Mouse (Mus musculus) adrenal gland, postnatal 25 days (tissue): ENCODE measurements around the gene Gp6. TPM values are rescaled to one million over a fixed set of nuclear protein-coding genes. Genes with fewer than 3 reads are reported as not detected.
"Not testable (repeated sequence)": the region's sequence is repeated elsewhere in the genome, so short reads cannot be mapped to it uniquely, and the experiment has no call there.

Experiments used
- DNase-seq: peaks from one replicate; pipeline ENCODE4 v3.0.0; 2021; ENCODE audit warnings: mixed read lengths
- long read RNA-seq: library from polyadenylated mRNA; stranded (forward); transcript quantifications from one replicate; pipeline ENCODE4 v2.0.0, GENCODE M21; 2021
- microRNA-seq, 2 experiments: library from miRNA; unstranded; fragments of <30 nt; microRNA quantifications; one replicate each; pipeline ENCODE4 v1.2.0; 2021
- total RNA-seq: library from RNA; stranded (reverse); gene quantifications from 2 replicates; pipeline ENCODE4 v1.2.3, GENCODE M21; 2021

Gp6 gene
- total RNA-seq: not detected in 2 replicates
- long read RNA-seq, partial matches to known transcripts: 0 of 1 reads
- long read RNA-seq, other reads (novel, unspliced or antisense): 1 of 1 reads

DNA sequence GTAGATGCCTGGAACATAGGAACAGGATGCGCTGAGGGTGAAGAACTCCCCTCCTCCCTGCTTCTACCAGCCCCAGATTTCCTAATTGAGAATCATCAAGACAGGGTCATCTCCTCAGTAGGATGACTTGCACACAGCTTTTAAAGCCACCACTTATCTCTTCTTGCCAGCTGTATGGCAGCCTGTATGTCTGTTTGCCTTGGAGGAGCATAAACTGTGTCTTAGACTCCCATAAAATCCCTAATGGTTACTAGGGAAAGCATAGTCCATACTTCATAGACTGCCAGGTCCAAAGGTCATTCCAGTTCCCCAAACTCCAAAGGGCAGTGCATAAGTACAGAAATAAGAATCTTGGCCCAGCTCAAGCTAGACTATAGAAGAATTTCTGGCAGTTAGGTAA, at the start of gene Gp6:
Gp6 (minus strand) TSS at position 15 of the 400 bp plus-strand sequence.
- DNase-seq: no peak

DNA sequence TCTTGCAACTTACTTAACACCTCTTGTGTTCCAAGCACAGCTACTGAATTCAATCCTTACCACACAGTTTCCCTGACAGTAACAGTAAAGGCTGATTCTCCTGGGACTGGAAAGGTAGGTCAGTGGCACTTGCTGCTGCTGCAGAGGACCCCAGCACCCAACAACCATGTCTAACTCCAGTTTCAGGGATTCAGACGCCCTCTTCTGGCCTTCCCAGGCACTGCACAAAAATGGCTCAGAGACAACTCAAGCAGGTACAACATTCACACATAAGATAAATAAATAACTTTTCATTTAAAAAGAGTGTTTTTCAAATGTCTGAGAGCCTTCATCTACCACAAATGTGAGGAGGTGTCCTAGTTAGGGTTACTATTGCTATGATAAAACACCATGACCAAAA, 49.6 kb upstream of the Gp6 start:
- DNase-seq: no peak

DNA sequence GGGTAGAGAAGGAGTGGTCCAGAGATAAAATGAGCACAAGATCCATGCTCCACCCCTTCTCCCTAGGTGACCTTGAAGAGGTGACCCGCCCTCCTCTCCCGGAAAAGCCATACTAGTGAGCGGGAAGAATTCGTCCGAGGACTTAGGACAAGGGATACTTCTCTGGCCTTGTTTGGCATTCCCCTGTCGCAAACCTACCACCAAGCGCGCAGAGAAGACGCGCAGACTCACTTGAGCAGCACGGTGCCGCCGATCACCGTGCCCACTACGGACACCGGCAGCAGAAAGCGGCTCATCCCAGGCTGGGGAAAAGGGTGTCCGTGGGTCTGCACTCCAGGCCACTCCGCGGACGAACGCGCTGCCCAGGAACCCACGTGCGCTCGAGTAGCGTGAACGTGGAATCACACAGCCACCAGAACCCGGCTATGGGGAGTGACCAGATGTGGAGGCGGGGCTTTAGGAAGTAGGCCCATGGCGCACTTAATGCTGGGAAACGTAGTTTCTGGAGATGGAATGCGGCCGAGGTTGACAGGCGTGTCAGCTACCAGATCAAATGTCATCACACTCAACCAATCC, 47.8 kb upstream of the Gp6 start, which contains the start of gene Rdh13:
Rdh13 (minus strand) TSS at position 434 of the 576 bp plus-strand sequence.
- DNase-seq: peak; percentile 83

DNA sequence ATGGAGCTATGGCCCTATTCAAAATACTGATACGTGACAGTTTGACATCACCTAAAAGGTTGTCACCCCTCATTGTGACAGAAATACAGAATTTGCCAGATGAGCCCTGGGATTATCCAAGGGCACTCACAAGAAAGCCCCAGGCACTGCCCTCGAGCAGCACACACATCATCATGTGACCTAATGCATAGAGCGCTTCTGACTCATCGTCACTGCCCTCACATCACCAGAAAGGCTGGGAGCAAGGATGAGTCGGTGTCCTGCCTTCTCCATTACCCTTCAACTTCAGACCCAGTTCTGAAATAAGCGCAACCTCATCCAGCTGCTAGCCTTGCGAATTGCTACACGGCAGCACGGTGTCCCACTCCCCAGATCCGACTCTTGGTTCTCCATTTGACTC, 43.0 kb upstream of the Gp6 start:
- no peak for DNase-seq

DNA sequence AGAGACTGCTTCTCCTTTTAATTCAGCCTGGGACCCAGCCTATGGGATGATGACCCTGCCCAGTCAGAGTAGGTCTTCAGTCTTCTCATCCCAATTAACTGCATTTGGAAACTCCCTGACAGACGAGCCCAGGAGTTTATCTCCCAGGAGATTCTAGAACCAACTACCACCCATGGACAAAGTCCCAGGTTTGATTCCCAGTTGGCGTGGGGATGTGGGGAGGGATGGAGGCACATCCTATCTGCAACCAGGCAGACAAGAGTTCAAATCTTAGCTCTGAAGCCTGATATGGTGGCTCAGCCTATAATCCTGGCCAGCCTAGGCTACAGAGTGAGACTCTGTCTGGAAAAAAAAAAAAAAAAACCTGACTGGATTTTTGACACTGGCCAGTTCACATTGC, 40.2 kb upstream of the Gp6 start:
- no peak for DNase-seq

DNA sequence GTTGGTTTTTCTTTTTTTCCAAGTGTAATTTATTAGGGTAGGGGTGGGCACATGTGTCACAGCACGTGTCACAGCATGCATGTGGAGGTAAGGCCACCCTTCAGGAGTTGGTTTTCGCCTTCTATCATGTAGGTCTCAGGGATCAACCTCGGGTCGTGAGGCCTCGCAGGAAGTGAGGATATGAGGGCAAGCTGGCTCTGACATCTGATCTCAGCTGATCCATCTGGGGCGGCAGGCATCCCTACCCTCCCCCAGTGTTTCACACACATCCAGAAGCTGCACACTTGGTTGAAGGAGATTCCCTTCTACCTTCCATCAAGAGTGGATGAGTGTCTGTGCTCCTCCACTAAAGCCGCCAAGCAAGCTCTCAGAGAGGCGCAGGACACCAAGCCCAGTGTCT, 34.5 kb upstream of the Gp6 start:
- DNase-seq: no peak

DNA sequence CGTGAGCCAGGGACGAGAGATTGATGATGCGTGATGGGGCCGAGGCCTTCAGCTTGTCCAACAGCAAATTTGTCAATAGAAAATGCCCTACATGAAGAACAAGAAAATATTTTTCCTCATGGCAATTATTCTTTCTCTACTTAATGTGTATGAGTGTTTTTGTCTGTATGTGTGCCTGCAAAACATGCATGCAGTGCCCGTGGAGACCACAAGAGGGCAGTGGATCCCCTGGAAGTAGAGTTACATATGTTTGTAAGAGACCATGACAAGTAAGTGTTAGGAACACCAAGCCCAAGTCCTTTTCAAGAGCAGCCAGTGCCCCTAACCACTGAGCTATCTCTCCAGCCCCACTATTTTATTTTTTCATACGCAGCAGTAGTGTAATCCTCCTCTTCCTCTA, 34.0 kb upstream of the Gp6 start:
- peak; percentile 73 for DNase-seq

DNA sequence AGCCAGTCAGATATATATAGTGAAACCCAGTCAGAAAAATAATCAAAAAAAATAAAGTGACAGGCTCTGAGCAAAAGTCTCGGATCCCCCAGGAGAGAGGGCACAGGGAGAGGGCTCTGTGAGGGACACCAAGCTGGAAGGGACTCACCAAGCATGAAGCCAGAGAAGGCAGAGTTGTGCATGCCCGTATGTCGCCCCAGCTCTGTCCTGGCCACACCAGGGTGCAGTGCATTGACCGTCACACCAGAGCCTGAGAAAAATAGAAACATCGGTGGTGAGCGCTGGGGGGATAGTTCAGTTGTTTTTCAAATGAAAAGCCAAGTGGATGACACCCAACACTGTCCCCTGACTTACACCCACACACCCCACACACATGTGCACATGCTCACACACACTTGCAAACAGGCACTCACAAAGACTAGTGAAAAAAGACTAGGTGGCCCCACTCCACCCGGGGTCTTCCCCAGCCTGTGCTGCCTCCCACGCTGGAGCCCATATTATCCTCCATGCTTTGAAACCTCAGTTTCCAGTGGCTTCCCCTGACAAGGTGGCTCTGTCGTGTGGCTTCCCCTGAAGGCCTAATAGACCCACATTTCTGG, 32.8 kb upstream of the Gp6 start:
- DNase-seq: no peak

DNA sequence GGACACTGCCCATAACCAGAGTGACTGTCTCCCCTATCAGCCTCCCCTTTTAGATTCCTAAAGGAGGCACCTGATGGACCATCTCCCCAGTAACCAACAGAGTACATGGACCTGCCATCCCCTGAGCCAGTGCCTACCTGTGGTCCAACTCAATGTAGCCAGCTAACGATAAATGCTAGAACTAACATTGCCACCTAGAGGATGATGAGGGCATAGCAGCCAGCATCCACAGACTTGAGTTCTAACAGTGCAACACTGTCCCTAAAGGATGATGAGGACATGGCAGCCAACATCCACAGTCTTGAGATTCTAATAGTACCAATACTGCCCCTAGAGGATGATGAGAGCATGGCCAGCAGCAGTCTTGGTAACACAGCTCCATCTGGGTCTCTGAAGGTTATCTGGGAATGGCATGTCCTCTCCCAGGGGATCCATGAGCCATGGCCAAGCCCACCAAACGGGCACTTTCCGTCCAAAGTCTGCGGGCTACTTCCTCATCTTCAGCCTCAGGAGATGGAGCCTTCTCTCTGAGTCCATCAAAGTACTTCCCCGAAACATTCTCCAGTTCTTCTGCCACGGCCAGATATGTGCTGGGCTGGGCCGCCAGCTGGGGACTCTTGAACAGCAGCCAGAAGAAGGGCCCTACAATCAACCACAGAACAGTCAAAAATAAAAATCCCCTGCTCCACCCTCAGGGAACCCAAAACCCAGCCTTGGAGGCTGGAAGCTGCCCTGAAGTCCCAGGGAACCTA, 29.8 kb upstream of the Gp6 start:
- DNase-seq: peak; percentile 69

DNA sequence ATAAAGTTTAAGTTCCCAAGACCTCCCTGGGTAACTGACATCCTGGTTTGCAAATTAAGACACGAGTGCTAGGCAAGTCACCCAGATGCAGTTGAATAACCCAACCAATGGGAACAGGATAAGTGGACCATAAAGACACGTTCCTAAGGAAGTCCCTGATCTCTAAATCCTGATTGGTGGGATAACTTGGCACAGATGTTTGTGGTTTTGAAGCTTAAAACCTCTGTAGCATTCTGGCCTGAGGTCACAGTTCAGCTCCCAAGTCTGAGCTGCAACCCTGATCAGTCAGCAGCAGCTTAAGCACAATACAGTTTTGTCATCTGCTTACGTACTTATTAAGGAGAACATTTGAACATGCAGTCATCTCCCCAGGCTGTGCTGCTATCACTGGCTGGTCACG, 22.7 kb upstream of the Gp6 start:
- no peak for DNase-seq

DNA sequence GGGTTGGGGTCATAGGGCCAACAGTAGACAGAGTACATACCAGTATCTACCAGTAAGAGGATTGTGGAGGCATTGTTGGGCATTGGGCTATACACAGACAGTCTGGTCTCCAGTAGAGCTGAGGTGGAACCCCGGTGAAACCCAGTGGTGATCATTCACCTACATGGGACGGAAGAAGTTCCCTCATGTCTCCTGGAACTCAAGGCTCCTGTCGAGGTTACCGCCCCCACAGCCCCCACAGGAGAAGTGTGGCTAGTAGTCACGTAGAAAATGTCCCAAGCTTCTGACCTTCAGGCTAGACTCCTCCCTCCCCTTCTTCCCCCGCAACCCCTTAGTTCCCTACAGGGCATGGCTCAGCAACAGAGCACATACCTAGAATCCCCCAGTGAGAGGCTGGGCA, 22.1 kb upstream of the Gp6 start:
- DNase-seq: no peak

DNA sequence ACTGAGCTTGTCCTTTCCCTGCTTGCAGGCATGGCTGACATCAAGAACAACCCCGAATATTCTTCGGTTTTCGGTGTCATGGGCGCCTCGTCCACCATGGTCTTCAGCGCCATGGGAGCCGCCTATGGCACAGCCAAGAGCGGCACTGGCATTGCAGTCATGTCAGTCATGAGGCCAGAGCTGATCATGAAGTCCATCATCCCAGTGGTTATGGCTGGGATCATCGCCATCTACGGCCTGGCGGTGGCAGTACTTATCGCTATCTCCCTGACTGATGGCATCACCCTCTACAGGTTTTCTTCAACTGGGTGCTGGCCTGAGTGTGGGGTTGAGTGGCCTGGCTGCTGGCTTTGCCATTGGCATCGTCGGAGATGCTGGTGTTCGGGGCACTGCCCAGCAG, 14.9 kb upstream of the Gp6 start:
- DNase-seq: not testable (repeated sequence)

DNA sequence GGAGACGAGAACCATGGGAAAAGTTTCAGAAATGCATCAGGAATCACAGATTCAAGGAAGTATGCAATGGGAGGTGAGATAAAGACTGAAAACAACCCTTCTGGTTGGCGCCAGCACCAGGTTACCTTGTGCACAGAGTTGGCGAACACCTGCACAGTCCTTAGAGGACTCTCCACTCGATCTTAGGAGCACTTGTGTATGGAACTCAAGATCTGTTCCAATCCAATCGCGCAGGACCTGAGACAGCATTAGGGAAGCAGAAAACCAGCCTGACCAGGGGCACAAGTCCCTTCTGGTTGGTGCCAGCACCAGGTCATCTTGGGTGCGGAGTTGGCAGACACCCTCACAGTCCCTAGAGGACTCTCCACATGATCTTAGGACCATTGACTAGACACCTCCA, 24.0 kb downstream of the Gp6 start:
- no peak for DNase-seq

DNA sequence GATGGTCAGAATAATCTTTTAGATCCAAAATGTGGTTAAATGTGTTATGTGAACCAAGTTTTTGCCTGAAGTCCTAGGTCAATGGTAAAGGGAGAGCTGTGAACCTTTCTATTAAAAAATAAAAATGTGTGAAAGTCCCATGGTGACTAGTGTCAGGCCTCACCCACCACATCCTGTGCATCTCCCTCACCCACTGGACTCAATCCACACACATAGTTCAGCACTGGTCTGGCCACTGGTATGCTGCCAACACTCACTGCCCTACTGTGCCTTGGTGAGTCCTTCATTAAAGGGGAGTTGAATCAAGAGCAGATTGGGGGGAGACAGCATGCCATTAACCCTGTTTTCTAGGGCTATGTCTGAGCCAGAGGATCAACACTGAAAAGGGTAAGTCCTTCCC, 60.0 kb downstream of the Gp6 start, which contains the start of gene Ncr1:
Ncr1 (plus strand) TSS at position 216 of the 400 bp plus-strand sequence.
- no peak for DNase-seq

DNA sequence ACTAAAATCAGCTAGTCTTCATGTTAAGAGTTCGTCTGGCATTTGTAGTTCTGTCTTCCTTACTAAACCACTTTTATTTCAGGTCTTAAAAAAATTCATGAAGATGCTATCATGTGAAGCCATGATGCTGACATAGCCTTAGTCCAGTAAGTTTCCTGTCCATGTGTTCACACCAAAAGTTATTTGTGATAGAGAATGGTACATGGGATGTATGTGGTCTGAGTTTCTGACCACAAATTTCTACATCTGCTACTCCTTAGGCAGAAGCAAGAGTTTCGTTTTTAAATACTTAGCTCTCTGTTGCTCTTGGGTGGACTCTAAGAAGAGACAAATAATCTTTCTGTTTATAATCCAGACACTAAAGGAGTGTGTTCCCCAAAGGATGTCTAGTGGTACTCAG, 74.2 kb downstream of the Gp6 start:
- DNase-seq: no peak

Small RNA genes lying within 50 kb of the gene (microRNA-seq; reads per million reads assigned to microRNA genes)
- gene Gm24605 (0 reads per million in 2 experiments), gene Gm24752 (0 reads per million in 2 experiments), gene Gm25349 (0 reads per million in 2 experiments)

Other genes starting within 250 kb of the Gp6 start
- 11.5 and 12.2 TPM in 2 replicates for gene Leng9, start 247.4 kb downstream of the Gp6 start, total RNA-seq
- 42.7 and 45.5 TPM in 2 replicates for gene Cdc42ep5, start 232.9 kb downstream of the Gp6 start, total RNA-seq
- 1.4 TPM in 2 replicates for gene Lilra5, start 160.0 kb downstream of the Gp6 start, total RNA-seq
- 0.21 TPM in 1 of 2 replicates, not detected in the other for gene Ncr1, start 60.0 kb downstream of the Gp6 start, total RNA-seq
- 17.3 and 19.0 TPM in 2 replicates for gene Rdh13, start 47.9 kb upstream of the Gp6 start, total RNA-seq
- gene Eps8l1, start 62.9 kb upstream of the Gp6 start, total RNA-seq: 8.0 and 10.1 TPM in 2 replicates
- 94.4 and 98.3 TPM in 2 replicates for gene Ppp1r12c, start 103.9 kb upstream of the Gp6 start, total RNA-seq
- gene Tnnt1, start 118.6 kb upstream of the Gp6 start, total RNA-seq: 0.94 and 2.2 TPM in 2 replicates
- gene Tnni3, start 126.5 kb upstream of the Gp6 start, total RNA-seq: 0.85 TPM in 1 of 2 replicates, not detected in the other
- gene Dnaaf3, start 134.7 kb upstream of the Gp6 start, total RNA-seq: 0.91 and 1.2 TPM in 2 replicates
- 7.0 and 8.9 TPM in 2 replicates for gene Syt5, start 149.8 kb upstream of the Gp6 start, total RNA-seq
- gene Ptprh, start 206.3 kb upstream of the Gp6 start, total RNA-seq: not detected in 2 replicates
- gene Tmem86b, start 233.7 kb upstream of the Gp6 start, total RNA-seq: 9.3 and 10.2 TPM in 2 replicates